Mouse (Mus musculus) MEL (cell line): ENCODE results near the gene Ankfy1. TPM values are rescaled to one million over a fixed set of nuclear protein-coding genes. Genes with fewer than 3 reads are reported as not detected.

ENCODE experiments used
- DNase-seq: peaks from one replicate; pipeline ENCODE4 v3.0.0; 2011; ENCODE audit warnings: low read depth, low spot score
- H3K27ac ChIP-seq: 2 replicates; pipeline ENCODE4 v1.5.1; 2012; ENCODE audit warnings: low read depth, mild to moderate bottlenecking, control low read depth, low read length, moderate library complexity; ENCODE audit not compliant: control insufficient read depth
- H3K27me3 ChIP-seq, 2 experiments: fragments of 150-350 bp in 1 of 2; sonication (generic) in 1 of 2; 2 replicates each; pipeline ENCODE4 v1.6.1; 2012; ENCODE audit warnings: low read length in 2 of 2, mild to moderate bottlenecking in 2 of 2, improper control_type of control experiment in 1 of 2, moderate library complexity in 1 of 2; ENCODE audit not compliant: insufficient read depth in 2 of 2, control insufficient read depth in 1 of 2
- H3K36me3 ChIP-seq, 2 experiments: 2 replicates each; pipeline ENCODE4 v1.6.1; 2012 to 2014; ENCODE audit warnings: low read length in 2 of 2, improper control_type of control experiment in 1 of 2, inconsistent platforms in 1 of 2, mild to moderate bottlenecking in 1 of 2; ENCODE audit not compliant: insufficient read depth in 2 of 2, control insufficient read depth in 1 of 2
- H3K4me1 ChIP-seq, 2 experiments: fragments of 150-350 bp in 1 of 2; sonication (generic) in 1 of 2; 2 replicates each; pipeline ENCODE4 v1.6.1; 2012; ENCODE audit warnings: low read length in 2 of 2, improper control_type of control experiment in 1 of 2, mild to moderate bottlenecking in 1 of 2; ENCODE audit not compliant: insufficient read depth in 2 of 2, control insufficient read depth in 1 of 2
- H3K4me3 ChIP-seq, 2 experiments: fragments of 150-350 bp in 1 of 2; sonication (generic) in 1 of 2; 2 replicates each; pipeline ENCODE4 v1.5.1; 2012; ENCODE audit warnings: low read depth in 2 of 2, low read length in 2 of 2, mild to moderate bottlenecking in 2 of 2, moderate library complexity in 2 of 2, control low read depth in 1 of 2, improper control_type of control experiment in 1 of 2; ENCODE audit not compliant: control insufficient read depth in 1 of 2, insufficient read depth in 1 of 2
- H3K79me2 ChIP-seq: 2 replicates; pipeline ENCODE4 v1.6.1; 2012; ENCODE audit warnings: mild to moderate bottlenecking, low read length, moderate library complexity; ENCODE audit not compliant: control insufficient read depth, poor library complexity, insufficient read depth
- H3K9ac ChIP-seq: 2 replicates; pipeline ENCODE4 v1.6.1; 2012; ENCODE audit warnings: low read depth, mild to moderate bottlenecking, control low read depth, low read length, moderate library complexity; ENCODE audit not compliant: control insufficient read depth, poor library complexity, severe bottlenecking
- H3K9me3 ChIP-seq: fragments of 150-350 bp; sonication (generic); replicated peaks from 2 replicates; pipeline ENCODE4 v1.6.1; 2012; ENCODE audit warnings: mild to moderate bottlenecking, low read length, improper control_type of control experiment, moderate library complexity; ENCODE audit not compliant: insufficient read depth
- CHD2 ChIP-seq: IDR thresholded peaks from 2 replicates; pipeline ENCODE4 v1.6.1; 2011; ENCODE audit warnings: low read length, improper control_type of control experiment
- CTCF ChIP-seq, 3 experiments: IDR thresholded peaks in 2 of 3; conservative IDR thresholded peaks in 1 of 3; 2 replicates each; pipeline ENCODE4 v1.5.1; 2011 to 2012; ENCODE audit warnings: low read length in 3 of 3, low read depth in 2 of 3, mild to moderate bottlenecking in 2 of 3, improper control_type of control experiment in 1 of 3, inconsistent platforms in 1 of 3, mixed read lengths in 1 of 3, moderate library complexity in 1 of 3; ENCODE audit not compliant: control insufficient read depth in 1 of 3, insufficient read depth in 1 of 3, poor library complexity in 1 of 3, severe bottlenecking in 1 of 3
- E2F4 ChIP-seq: IDR thresholded peaks from 2 replicates; pipeline ENCODE4 v1.6.1; 2011; ENCODE audit warnings: low read depth, low read length, improper control_type of control experiment, borderline replicate concordance
- ETS1 ChIP-seq: IDR thresholded peaks from 2 replicates; pipeline ENCODE4 v1.6.1; 2012; ENCODE audit warnings: low read depth, mild to moderate bottlenecking, inconsistent platforms, low read length, improper control_type of control experiment, moderate library complexity
- GABPA ChIP-seq: IDR thresholded peaks from 2 replicates; pipeline ENCODE4 v1.6.1; 2012; ENCODE audit warnings: low read depth, mild to moderate bottlenecking, inconsistent platforms, low read length, improper control_type of control experiment, moderate library complexity
- JUND ChIP-seq: IDR thresholded peaks from 2 replicates; pipeline ENCODE4 v1.6.1; 2011; ENCODE audit warnings: low read depth, mild to moderate bottlenecking, improper control_type of control experiment, low read length
- KAT2A ChIP-seq: conservative IDR thresholded peaks from 2 replicates; pipeline ENCODE4 v1.6.1; 2012; ENCODE audit warnings: low read depth, low read length, improper control_type of control experiment, inconsistent platforms
- MAFK ChIP-seq: IDR thresholded peaks from 2 replicates; pipeline ENCODE4 v1.6.1; 2011; ENCODE audit warnings: low read depth, mild to moderate bottlenecking, low read length, improper control_type of control experiment, borderline replicate concordance
- MAX ChIP-seq: IDR thresholded peaks from 2 replicates; pipeline ENCODE4 v1.6.1; 2011; ENCODE audit warnings: low read length, improper control_type of control experiment
- MAZ ChIP-seq: IDR thresholded peaks from 2 replicates; pipeline ENCODE4 v1.6.1; 2012; ENCODE audit warnings: low read depth, mild to moderate bottlenecking, inconsistent platforms, low read length, improper control_type of control experiment
- MEF2A ChIP-seq: IDR thresholded peaks from 2 replicates; pipeline ENCODE4 v1.6.1; 2014; ENCODE audit warnings: low read depth, mild to moderate bottlenecking, inconsistent platforms, low read length, improper control_type of control experiment; ENCODE audit not compliant: poor library complexity, insufficient replicate concordance, severe bottlenecking; ENCODE audit errors: extremely low read depth
- MXI1 ChIP-seq: IDR thresholded peaks from 2 replicates; pipeline ENCODE4 v1.6.1; 2011; ENCODE audit warnings: mild to moderate bottlenecking, low read depth, low read length, improper control_type of control experiment
- MYB ChIP-seq: IDR thresholded peaks from 2 replicates; pipeline ENCODE4 v1.6.1; 2011; ENCODE audit warnings: mild to moderate bottlenecking, low read depth, low read length, improper control_type of control experiment
- NELFE ChIP-seq: IDR thresholded peaks from 2 replicates; pipeline ENCODE4 v1.6.1; 2011; ENCODE audit warnings: low read depth, low read length, improper control_type of control experiment
- POLR2A ChIP-seq, 2 experiments: IDR thresholded peaks; 2 replicates each; pipeline ENCODE4 v1.6.1; 2011 to 2012; ENCODE audit warnings: low read length in 2 of 2, mild to moderate bottlenecking in 2 of 2, control low read depth in 1 of 2, improper control_type of control experiment in 1 of 2, low read depth in 1 of 2, moderate library complexity in 1 of 2; ENCODE audit not compliant: control insufficient read depth in 1 of 2, insufficient read depth in 1 of 2, poor library complexity in 1 of 2
- POLR2AphosphoS5 ChIP-seq: IDR thresholded peaks from 2 replicates; pipeline ENCODE4 v1.6.1; 2012; ENCODE audit warnings: low read depth, borderline replicate concordance, mild to moderate bottlenecking, inconsistent platforms, low read length, moderate library complexity, mixed read lengths
- RAD21 ChIP-seq: IDR thresholded peaks from 2 replicates; pipeline ENCODE4 v1.6.1; 2011; ENCODE audit warnings: mild to moderate bottlenecking, low read depth, low read length, improper control_type of control experiment
- RCOR1 ChIP-seq: IDR thresholded peaks from 2 replicates; pipeline ENCODE4 v1.6.1; 2012; ENCODE audit warnings: low read depth, mild to moderate bottlenecking, inconsistent platforms, low read length, improper control_type of control experiment
- SIN3A ChIP-seq: IDR thresholded peaks from 2 replicates; pipeline ENCODE4 v1.6.1; 2012; ENCODE audit warnings: low read length, improper control_type of control experiment, inconsistent platforms
- SMC3 ChIP-seq: IDR thresholded peaks from 2 replicates; pipeline ENCODE4 v1.6.1; 2011; ENCODE audit warnings: low read depth, low read length, improper control_type of control experiment
- TAL1 ChIP-seq: IDR thresholded peaks from 2 replicates; pipeline ENCODE4 v1.6.1; 2012; ENCODE audit warnings: mild to moderate bottlenecking, inconsistent platforms, low read length, moderate library complexity, mixed read lengths
- TBP ChIP-seq: IDR thresholded peaks from 2 replicates; pipeline ENCODE4 v1.8.0; 2011; ENCODE audit warnings: low read depth, low read length, improper control_type of control experiment
- UBTF ChIP-seq: IDR thresholded peaks from 2 replicates; pipeline ENCODE4 v1.6.1; 2012; ENCODE audit warnings: low read depth, mild to moderate bottlenecking, inconsistent platforms, low read length, improper control_type of control experiment, moderate library complexity, borderline replicate concordance; ENCODE audit not compliant: insufficient read depth
- USF2 ChIP-seq, 2 experiments: IDR thresholded peaks; 2 replicates each; pipeline ENCODE4 v1.6.1; 2011 to 2012; ENCODE audit warnings: improper control_type of control experiment in 2 of 2, low read length in 2 of 2, borderline replicate concordance in 1 of 2, inconsistent platforms in 1 of 2, low read depth in 1 of 2, mild to moderate bottlenecking in 1 of 2; ENCODE audit not compliant: insufficient read depth in 1 of 2
- ZKSCAN1 ChIP-seq: IDR thresholded peaks from 2 replicates; pipeline ENCODE4 v1.6.1; 2012; ENCODE audit warnings: low read depth, mild to moderate bottlenecking, inconsistent platforms, low read length, improper control_type of control experiment, moderate library complexity
- ZMIZ1 ChIP-seq: IDR thresholded peaks from 2 replicates; pipeline ENCODE4 v1.6.1; 2012; ENCODE audit warnings: low read depth, mild to moderate bottlenecking, inconsistent platforms, low read length, improper control_type of control experiment, moderate library complexity
- ZNF384 ChIP-seq: IDR thresholded peaks from 2 replicates; pipeline ENCODE4 v1.6.1; 2012; ENCODE audit warnings: low read depth, mild to moderate bottlenecking, inconsistent platforms, low read length, improper control_type of control experiment
- polyA plus RNA-seq, 2 experiments: library from polyadenylated mRNA; stranded (reverse) in 1 of 2; unstranded in 1 of 2; fragments of >175 nt in 1 of 2; fragments of >200 nt in 1 of 2; gene quantifications; 2 replicates each; pipeline versions ENCODE4 v1.2.1 to v1.2.4; 2012; ENCODE audit warnings: low replicate concordance in 2 of 2, low read depth in 1 of 2; ENCODE audit not compliant: insufficient read length in 2 of 2, insufficient read depth in 1 of 2, missing spikeins in 1 of 2
- total RNA-seq: library from RNA; depleted of rRNA; stranded (reverse); fragments of 300-350 nt; gene quantifications from 2 replicates; pipeline ENCODE4 v1.2.3, GENCODE M21; 2012

Ankfy1 gene
- total and polyA plus RNA-seq, 3 experiments = 60.6 to 153 (median 148) TPM

GRCm38 (mm10) chr11:72751956-72752355 is 62.1 kb downstream of the Ankfy1 start:
- peaks cover 9 to 68% of the 10 kb centered on the region in 2 experiments for H3K36me3 ChIP-seq
- no peak overlapping the region for H3K4me3 ChIP-seq
- no peak overlapping the region for H3K27ac ChIP-seq
- H3K4me1 ChIP-seq = no peaks in the 10 kb centered on the region
- no peak for TF ChIP-seq ZNF384
- no peak for TF ChIP-seq POLR2A (IDR thresholded peaks at IDR 0.05; ENCODE audit: control insufficient read depth in 1 of 2, insufficient read depth in 1 of 2, low read depth in 1 of 2, low read length in 2 of 2, poor library complexity in 1 of 2)
- TF ChIP-seq POLR2AphosphoS5 = no peak
- no peak; the same call in 1 of the 2 replicates for TF ChIP-seq RAD21
- no peak for TF ChIP-seq UBTF
- no peak for TF ChIP-seq ZKSCAN1
- no peak for TF ChIP-seq KAT2A
- TF ChIP-seq CHD2 = no peak
- TF ChIP-seq E2F4 = no peak
- no peak for TF ChIP-seq TBP
- TF ChIP-seq USF2 (IDR thresholded peaks at IDR 0.05; ENCODE audit: borderline replicate concordance in 1 of 2, insufficient read depth in 1 of 2, low read depth in 1 of 2, low read length in 2 of 2) = no peak
- no peak for TF ChIP-seq GABPA
- no peak for TF ChIP-seq MAX
- no peak for TF ChIP-seq TAL1
- peak; percentile 49; the same call in 1 of the 2 replicates for TF ChIP-seq JUND
- TF ChIP-seq ZMIZ1 = no peak
- no peak for TF ChIP-seq MYB
- TF ChIP-seq MAZ = no peak
- no peak for TF ChIP-seq RCOR1
- peak; percentile 8 to 51 (median 17); a peak in 4 of 6 replicates for TF ChIP-seq CTCF (IDR thresholded peaks at IDR 0.05 in 2 of 3, conservative IDR thresholded peaks at IDR 0.05 in 1 of 3; ENCODE audit: control insufficient read depth in 1 of 3, insufficient read depth in 1 of 3, low read depth in 2 of 3, low read length in 3 of 3, poor library complexity in 1 of 3, severe bottlenecking in 1 of 3)
- TF ChIP-seq ETS1 = no peak
- TF ChIP-seq SIN3A = peak; percentile 52
- peak; percentile 38 for TF ChIP-seq SMC3
- no peak for TF ChIP-seq MEF2A
- no peak for TF ChIP-seq MAFK
- peak; percentile 8; the same call in 1 of the 2 replicates for TF ChIP-seq MXI1
- no peak for TF ChIP-seq NELFE
- no peaks in the 10 kb centered on the region for H3K9me3 ChIP-seq
- no peaks in the 10 kb centered on the region for H3K27me3 ChIP-seq
- peak; percentile 86 for DNase-seq
- H3K79me2 ChIP-seq = no peaks in the 10 kb centered on the region
- H3K9ac ChIP-seq = no peak overlapping the region
